Mouse (Mus musculus): Measurements from ENCODE around the gene Hs2st1. TPM values are rescaled to one million over a fixed set of nuclear protein-coding genes. Genes with fewer than 3 reads are reported as not detected.

The Hs2st1 gene
- total RNA-seq, 2 experiments from 2014 or later = 62.0 to 62.4 TPM

DNA sequence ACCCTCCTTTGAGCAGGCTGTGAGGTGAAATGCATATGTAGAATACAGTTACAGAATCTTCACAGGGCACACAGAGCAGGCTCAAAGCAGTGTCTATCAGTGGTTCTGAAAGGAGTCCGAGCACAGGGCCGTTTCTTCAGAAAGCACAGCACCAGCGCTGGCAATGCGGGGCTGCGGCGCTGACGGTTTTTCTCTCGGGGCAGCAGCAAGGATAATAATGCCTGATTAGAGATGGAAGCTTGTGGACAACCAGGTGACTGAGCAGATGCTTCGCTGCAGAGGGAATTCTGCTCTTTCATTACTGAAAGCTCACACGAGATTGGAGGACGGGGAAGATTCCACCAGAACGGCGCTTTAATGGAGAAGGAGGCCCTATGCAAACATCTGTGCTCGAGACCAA is 99.1 kb downstream of the Hs2st1 start:
- intact Hi-C loops (cut with DNase I) = no loop called here
- no peak for DNase-seq (ENCODE audit: extremely low spot score in 1 of 2, low spot score in 2 of 2)

DNA sequence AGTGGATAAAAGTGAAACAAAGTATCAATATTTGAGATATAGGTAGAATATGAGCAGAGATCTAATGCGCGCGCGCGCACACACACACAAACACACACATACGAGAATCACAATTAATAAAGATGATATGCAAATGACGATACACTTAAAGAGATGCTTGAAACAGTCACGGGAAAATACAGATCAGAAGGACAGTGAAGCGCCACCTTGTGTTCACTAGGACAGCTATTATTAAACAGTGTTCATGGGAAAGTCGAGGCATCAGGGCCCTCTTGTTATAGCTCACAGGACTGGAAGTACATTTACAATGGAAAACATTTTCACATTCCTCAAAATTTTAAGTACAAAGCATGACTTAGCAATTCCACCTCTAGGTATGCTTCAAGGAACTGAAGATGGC is 102.5 kb downstream of the Hs2st1 start:
- intact Hi-C loops (cut with DNase I) = no loop called here

DNA sequence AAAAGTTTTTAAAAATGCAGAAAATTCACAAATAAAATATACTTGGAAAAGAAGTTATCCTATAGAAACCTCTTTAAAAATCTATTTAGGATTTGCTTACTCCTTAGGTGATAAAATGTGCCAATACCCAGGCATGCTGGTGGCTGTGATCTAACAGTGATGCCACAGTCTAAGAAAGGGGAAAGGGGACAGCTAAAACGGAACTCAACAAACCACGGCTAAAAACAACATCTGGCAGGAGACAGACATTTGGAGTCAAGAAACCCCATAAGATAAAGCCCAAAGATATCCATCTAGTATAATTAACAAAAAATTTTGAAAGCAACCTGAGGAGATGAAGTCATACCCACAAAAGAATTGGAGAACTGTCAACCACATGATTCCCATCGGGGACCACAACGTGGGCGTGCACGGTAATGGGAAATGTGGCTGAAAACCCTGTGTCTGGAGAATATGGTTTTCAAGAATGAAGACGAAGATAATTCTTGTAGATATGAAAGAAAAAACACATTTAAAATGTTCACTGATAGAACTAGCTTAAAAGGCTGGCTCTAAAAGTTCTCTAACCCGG is 103.8 kb downstream of the Hs2st1 start:
- intact Hi-C loops (cut with DNase I) = no loop called here
- no peak for DNase-seq (ENCODE audit: extremely low spot score in 1 of 2, low spot score in 2 of 2)

More for the DNA sequence above, 102.5 kb downstream of the Hs2st1 start:
- DNase-seq (ENCODE audit: extremely low spot score in 1 of 2, low spot score in 2 of 2) = no peak

DNA sequence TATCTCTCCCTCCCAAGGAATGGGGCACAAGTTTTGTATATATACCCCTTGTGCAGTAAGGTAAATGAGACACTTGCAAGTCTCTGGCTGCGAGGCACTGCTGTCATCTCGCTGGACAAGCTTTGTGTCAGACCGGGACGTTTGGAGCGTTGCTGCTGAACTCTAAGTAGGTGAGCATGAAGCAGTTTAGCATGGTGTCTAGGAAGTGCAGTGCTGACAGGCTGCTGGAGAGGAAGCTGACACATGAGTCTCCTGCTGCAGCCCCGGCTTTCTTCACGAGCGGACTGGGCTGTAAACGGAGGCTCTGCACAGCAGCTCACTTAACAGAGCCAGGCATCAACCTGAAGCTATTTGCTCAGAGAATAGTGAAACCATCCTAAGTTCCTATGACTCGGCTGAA is 107.3 kb downstream of the Hs2st1 start:
- no peak for DNase-seq (ENCODE audit: extremely low spot score in 1 of 2, low spot score in 2 of 2)
- intact Hi-C loops (cut with DNase I) = no loop called here

DNA sequence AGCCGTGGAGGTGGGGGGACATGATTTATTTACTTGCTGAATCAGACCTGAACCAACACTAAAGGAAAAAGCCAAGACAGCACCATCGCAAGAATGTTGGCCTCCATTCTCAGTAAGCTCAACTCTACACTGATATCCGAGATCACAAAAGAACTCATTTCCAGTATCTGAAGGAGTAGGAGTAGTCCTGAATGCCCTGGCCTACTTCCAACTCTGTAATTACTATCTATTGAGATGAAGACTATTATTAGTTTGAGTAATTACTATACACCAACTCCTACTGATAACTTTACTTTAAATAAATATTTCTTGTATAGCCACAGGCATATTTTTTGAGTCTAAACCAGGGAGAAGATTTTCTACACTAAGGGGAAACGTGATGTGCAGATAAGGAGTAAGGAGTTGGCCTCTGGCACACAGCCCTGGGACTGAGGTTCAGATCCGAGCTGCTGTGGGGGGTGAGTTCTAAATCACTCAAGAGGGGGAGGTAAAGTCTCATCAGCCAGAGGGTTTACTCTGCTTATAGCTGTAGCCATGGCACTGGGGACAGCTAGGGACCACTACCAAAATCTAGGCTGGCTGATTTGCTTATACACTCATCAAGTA is 109.7 kb downstream of the Hs2st1 start:
- DNase-seq (ENCODE audit: extremely low spot score in 1 of 2, low spot score in 2 of 2) = no peak
- intact Hi-C loops (cut with DNase I) = no loop called here

DNA sequence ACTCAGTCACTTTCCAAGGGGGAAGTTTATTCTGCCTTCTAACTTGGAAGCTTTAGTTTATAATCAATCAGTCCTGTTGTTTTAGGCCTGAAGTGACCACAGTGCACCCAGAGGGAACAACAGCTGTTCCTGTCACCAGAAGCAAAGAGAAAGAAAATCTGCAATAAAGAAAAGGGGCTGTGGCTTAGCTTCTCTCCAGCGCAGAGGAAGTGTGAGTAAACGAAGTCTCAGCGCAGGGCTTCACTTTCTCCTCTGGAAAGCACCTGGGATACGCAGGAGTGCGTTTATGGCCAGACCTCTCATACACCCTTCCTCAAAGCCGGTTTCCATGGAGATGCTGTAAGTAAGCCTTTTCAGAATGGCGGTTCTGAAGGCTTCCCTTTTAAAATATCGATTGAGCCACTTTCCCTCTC is 110.7 kb downstream of the Hs2st1 start:
- intact Hi-C loops (cut with DNase I) = loop anchor here (5.0 to 10.0 kb wide), 2 partner anchors 108 to 256 kb away; no protein-coding TSS in a partner anchor
- DNase-seq (ENCODE audit: extremely low spot score in 1 of 2, low spot score in 2 of 2) = no peak

DNA sequence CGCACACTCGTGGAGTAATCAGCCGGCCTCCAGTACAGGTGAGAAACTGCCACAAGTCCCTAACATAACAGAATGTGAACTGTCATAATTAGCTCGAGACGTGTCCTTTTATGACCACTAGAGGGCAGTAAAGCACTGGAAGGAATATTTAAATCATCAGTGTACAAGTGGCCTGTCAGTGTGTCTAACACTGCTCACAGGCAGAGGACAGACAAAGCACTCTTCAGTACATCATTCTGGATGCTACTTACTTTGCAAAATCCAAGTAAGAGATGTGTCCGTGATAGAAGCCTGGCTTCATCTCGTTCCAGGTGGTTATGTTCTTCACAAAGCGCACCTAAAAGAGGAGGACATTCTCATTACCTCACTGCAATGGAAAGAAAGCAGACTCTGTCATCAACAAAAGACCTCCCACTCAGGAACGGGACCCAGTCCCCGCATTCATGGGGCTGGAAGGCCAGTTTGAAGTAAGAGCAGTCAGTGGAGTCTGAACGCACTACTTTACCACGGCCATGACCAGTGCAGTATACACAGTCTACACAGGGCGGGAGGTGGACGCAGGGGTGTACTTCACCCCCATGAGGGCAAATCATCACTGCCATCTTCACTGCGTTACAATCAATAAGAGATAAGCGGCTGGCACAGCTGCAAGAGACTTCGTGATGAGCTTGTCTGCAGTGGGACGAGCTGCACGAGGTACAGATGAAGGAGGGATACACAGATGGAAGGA is 116.1 kb downstream of the Hs2st1 start:
- DNase-seq (ENCODE audit: extremely low spot score in 1 of 2, low spot score in 2 of 2) = peak in 1 of 2 experiments; percentile 74

DNA sequence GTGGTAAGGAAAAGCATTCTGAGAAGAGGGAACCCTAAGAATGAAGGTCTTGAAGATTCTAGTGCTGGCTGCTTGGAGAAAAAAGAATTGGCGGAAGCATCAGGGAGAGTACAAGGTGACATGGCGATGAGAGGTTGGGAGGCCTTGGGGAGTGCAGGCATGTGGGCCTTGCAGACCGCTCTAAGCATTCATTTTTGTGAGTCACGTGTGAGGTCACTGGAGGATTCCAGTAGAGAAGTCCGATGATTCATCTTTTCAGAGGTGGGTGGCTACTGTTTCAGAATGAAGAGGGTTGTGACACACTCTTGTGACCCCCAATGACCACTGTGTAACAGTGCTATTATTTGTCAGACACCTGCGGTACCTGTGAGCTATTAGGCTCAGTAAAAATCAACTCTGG is 121.0 kb downstream of the Hs2st1 start:
- DNase-seq (ENCODE audit: extremely low spot score in 1 of 2, low spot score in 2 of 2) = no peak
- intact Hi-C loops (cut with DNase I) = no loop called here

More for the DNA sequence above, 116.1 kb downstream of the Hs2st1 start:
- intact Hi-C loops (cut with DNase I) = loop anchor here (5.0 to 10.0 kb wide), 2 partner anchors 163 to 261 kb away; no protein-coding TSS in a partner anchor

DNA sequence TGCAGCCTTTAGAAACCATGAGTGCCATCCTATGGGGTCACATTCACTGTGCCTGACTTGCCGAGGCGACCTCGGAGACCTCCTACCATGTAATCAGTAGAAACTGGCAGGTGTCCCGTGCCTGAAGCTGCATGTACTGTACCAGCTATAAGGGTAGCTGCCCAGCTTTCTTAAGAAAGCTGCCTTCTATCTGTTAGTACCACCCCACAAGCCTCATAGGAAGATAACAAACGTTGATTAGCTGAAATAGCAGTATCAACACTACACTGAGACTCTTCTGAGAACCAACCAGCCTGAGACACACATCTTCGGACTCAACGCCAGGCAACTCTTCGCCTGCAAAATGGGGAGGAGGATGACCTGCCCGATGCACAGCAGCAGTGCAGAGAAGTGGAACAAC is 122.1 kb downstream of the Hs2st1 start:
- DNase-seq (ENCODE audit: extremely low spot score in 1 of 2, low spot score in 2 of 2) = no peak

DNA sequence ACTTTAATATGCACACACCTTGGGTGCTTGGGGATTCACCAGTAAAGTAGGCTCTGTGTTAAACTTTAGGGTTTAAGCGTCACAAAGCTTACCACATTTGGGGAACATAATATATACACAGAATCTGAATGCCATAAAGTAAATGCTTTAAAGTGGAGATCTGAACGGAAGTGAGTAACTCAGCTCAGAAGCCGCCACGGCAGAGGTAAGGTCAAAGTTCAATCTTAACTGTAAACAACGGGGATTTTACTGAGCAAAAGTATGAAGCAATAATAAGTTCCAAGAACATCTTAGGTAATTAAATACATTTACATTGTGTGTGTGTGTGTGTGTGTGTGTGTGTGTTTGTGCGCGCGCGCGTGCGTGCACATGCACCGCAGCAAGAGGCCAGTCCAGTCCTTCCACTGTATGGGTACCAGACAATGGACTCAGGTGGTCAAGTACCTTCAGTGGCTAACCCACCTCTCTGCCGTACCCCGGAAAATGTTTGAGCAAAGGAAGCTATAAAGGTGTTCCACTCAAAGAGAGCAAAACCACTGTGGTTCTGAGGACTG is 123.8 kb downstream of the Hs2st1 start:
- intact Hi-C loops (cut with DNase I) = no loop called here
- DNase-seq (ENCODE audit: extremely low spot score in 1 of 2, low spot score in 2 of 2) = no peak

More for the DNA sequence above, 122.1 kb downstream of the Hs2st1 start:
- intact Hi-C loops (cut with DNase I) = no loop called here

DNA sequence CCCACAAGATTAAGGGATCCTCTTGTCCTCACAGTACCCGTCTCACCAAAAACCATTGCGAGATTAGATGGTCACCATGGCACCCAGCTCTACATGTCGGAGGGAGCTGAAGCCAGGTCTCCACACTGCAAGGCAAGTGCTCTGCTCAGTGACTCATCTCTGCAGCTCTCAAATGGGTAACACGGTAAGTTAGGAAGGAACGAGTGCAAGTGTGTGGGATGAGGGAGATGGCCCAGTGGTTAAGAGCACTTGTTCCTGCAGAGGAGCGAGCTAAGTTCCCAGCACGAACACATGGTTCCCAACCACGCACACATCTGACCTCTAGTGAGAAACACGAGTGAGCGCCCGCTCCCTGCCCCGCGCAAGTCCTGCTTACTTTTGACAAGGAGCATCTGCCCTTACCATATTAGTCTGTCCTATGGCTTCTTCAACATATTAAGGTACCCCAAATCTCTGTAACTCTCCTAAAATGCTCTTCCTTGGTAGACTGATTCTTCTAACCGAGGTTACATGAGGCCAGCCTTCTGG is 132.0 kb downstream of the Hs2st1 start:
- DNase-seq (ENCODE audit: extremely low spot score in 1 of 2, low spot score in 2 of 2) = no peak
- intact Hi-C loops (cut with DNase I) = no loop called here

DNA sequence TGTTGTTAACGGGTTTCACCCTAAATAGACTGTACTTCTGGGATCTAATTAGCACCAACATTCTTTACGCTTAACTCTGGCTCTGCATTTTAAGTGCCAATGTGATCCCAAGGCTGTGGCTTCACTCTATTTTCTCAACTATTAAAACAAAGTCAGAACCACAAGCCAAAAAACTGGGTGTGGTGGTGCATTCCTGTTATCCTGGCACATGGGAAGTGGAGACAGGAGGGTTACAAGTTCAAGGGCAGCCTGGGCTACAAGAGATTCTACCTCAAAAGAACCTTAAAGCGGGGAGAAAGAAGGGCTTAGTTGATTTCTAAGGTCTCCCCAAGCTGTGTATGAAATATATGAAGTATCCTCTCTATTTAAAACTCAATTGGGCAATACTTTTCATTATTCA is 133.9 kb downstream of the Hs2st1 start:
- intact Hi-C loops (cut with DNase I) = no loop called here

DNA sequence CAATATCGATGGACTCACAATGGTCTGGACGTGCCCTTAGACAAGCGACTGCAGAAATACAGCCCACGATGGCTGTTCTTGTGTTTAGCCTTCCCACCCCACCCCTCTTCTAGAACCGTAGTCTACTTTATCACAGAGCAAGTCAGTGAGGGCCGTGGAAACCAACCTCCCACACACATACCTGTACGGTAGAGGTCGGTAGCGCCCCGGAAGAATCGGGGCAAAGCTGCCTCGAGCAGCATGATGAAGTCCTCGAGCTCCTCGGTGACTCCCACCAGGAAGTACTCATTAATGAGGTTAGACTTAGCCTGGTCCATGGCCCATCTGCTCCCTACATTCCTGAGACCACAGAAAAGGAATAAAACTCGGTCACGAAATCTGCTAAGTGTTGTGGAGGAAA is 134.7 kb downstream of the Hs2st1 start:
- intact Hi-C loops (cut with DNase I) = no loop called here
- DNase-seq (ENCODE audit: extremely low spot score in 1 of 2, low spot score in 2 of 2) = no peak

More for the DNA sequence above, 133.9 kb downstream of the Hs2st1 start:
- DNase-seq (ENCODE audit: extremely low spot score in 1 of 2, low spot score in 2 of 2) = no peak

DNA sequence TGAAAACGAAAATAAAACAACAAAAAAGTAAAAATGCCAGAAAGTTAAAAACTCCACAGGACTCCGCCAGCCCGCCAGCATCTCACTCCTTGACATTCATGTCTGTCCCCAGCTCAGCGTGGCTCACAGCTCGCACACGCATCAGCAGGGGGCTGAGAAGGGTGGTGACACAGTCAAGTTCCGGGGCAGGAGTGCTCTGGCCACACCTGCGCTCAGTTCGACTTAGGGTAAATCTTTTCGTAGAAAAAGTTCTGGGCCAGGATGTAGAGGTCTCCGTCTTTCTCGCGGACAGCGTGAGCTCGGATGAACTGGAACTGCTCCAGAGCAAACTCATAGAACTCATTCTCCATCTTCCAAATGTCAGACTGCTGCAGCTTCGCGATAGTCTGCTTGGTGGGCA is 135.7 kb downstream of the Hs2st1 start:
- DNase-seq (ENCODE audit: extremely low spot score in 1 of 2, low spot score in 2 of 2) = no peak
- intact Hi-C loops (cut with DNase I) = no loop called here

DNA sequence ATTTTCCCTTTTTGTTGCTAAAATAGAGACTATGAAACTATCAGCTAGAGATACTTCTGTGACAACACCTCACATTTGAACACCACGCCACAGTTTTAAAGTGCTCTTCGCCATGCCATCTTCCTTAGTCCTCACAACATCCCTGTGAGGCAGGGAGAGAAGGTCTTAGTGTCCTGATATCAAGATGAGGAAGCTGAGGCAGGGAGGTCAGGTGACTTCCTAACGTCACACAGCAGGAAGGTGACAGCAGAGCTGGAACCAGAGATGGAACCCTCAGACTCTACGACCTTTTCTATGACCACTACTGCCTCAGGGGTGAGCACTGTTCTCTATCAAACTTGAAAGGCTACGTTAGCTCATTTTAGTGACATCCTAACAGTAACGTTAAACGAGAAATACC is 136.9 kb downstream of the Hs2st1 start:
- DNase-seq (ENCODE audit: extremely low spot score in 1 of 2, low spot score in 2 of 2) = no peak
- intact Hi-C loops (cut with DNase I) = no loop called here

DNA sequence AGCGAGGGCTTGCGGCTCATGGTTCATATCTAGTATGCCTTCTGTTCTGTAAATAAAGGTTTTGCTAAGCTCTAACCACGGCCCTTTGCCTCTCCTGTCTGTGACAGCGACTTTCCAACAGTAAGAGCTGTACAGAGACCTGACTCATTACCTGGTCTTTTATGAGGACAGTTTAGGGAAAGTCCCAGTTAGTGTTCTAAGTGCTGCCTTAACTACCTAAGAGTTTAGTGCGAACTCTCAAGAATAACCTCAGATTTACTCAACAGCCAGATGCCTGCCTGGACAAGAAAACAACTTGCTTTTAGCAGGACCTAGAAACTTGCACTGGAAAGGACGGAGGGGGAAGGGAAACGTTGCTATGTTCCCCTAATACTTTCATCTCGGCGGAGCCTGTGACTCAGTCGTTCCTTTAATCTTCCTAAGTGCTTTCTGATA is 137.8 kb downstream of the Hs2st1 start:
- intact Hi-C loops (cut with DNase I) = no loop called here
- DNase-seq (ENCODE audit: extremely low spot score in 1 of 2, low spot score in 2 of 2) = peak in 1 of 2 experiments; percentile 9

DNA sequence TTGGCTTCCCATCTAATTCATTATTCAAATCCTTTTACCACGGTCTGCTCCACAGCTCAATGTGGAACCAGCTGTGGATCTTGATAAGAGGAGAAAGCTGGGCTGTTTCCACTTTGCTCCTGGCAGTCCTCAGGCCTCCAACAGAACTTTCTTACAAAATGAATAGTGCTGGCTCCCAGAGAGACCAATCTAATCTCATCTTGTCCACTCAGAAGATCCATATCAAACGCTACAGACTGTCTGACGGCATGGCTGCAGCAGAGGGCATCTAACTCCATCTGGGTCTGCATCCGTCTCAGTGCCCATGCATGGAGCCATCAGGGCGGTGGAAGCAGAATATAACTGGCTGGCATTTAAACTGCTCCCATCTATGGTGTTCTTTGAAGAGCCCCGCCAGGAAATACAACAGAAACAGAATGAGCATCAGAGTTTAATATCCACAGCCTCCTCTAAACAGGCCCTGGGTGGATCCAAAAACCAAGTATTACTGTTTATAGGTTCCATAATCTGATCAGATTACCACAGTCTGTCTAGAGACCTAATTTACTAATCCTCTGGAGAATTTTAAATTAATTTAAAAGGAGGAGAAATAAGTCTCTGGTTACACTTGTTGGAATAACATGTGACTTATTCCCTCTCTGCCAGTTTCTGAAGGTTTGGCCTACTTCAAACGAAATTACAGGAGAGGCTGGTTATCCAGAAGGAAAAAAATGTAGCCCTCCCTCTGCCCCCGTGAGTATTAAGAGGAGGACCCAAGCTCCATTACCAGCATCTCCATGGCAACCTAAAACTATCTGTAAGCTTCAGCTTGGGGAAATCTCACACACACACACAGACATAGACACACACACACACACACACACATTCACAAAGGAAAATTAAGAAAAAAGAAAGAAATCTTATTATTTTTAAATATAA is 141.2 kb downstream of the Hs2st1 start:
- no peak for DNase-seq (ENCODE audit: extremely low spot score in 1 of 2, low spot score in 2 of 2)

DNA sequence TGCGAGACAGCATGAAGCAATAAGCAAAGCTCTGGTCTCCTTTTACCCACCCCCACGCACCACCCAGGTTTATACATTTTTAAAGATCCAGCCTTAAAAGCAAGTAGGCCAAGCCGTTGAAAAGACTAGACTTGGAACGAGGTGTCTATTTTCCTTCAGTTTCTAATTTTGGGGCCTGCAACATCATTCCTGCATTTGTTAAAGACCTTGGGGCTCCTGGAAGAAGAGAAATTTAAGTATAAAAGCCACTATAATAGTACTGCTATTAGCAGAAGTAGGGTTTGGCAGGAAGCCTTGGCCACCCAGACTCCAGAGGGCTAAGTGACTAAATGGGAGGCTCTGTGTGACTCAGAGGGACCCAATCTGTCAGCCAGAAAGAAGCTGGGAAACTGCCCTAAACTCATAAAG is 144.9 kb downstream of the Hs2st1 start:
- intact Hi-C loops (cut with DNase I) = no loop called here
- DNase-seq (ENCODE audit: extremely low spot score in 1 of 2, low spot score in 2 of 2) = peak; percentile 65 to 69

More for the DNA sequence above, 141.2 kb downstream of the Hs2st1 start:
- intact Hi-C loops (cut with DNase I) = no loop called here
